Mouse (Mus musculus) ES-E14 (cell line): ENCODE data around the gene Nfkb2.

Source experiments
- HCFC1 ChIP-seq: IDR thresholded peaks from 2 replicates; pipeline ENCODE4 v1.6.1; 2012; ENCODE audit warnings: low read length, inconsistent platforms, borderline replicate concordance; ENCODE audit not compliant: insufficient read depth
- ZC3H11A ChIP-seq: IDR thresholded peaks from 2 replicates; pipeline ENCODE4 v1.6.1; 2012; ENCODE audit warnings: low read depth, mild to moderate bottlenecking, inconsistent platforms, low read length, borderline replicate concordance
- ZNF384 ChIP-seq: IDR thresholded peaks from 2 replicates; pipeline ENCODE4 v1.6.1; 2012; ENCODE audit warnings: low read depth, low read length, inconsistent platforms

- TF ChIP-seq ZC3H11A = no peak
- no peak for TF ChIP-seq ZNF384
- no peak for TF ChIP-seq HCFC1
Observed at GRCm38 (mm10) chr19:46347146-46347545, 43.0 kb downstream of the Nfkb2 start.
